Mouse (Mus musculus) liver (tissue): Measurements from ENCODE around the gene Rock2.

Experiments
- DNase-seq: peaks from one replicate; pipeline ENCODE4 v3.0.0-alpha.2; 2020; ENCODE audit warnings: mixed read lengths

The Rock2 gene

GRCm38 (mm10) chr12:16872926-16873464, 21.7 kb upstream of the Rock2 start:
- no peak for DNase-seq

- DNase-seq, result no peak
These were observed 21.1 kb upstream of the Rock2 start for GRCm38 (mm10) chr12:16873549-16873948.

- no peak for DNase-seq
These were observed 20.6 kb upstream of the Rock2 start for GRCm38 (mm10) chr12:16874086-16874485.

- no peak for DNase-seq
These were observed 19.4 kb upstream of the Rock2 start for GRCm38 (mm10) chr12:16875269-16875668.

GRCm38 (mm10) chr12:16875678-16876077, 19.0 kb upstream of the Rock2 start:
- DNase-seq, result no peak

DNA sequence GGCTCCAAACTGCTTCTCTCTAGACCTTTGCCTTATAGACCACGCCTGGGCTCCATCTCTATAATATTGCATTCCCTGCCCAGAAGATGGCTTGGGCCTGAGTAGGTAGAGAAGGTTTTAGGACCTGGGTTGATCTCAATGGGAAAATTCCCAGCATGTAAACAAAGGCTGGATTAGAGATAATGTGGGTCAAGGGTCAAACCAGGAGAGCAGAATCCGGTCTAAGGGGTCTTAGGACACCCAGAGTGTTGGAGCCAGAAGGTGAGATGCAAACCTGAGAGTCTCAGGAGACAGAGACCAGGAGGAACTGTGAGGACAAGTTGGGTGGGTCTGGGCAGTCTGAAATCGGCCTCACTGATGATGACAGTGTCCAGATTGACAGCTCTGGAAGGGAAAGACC, 18.0 kb upstream of the Rock2 start:
- no peak for DNase-seq

DNA sequence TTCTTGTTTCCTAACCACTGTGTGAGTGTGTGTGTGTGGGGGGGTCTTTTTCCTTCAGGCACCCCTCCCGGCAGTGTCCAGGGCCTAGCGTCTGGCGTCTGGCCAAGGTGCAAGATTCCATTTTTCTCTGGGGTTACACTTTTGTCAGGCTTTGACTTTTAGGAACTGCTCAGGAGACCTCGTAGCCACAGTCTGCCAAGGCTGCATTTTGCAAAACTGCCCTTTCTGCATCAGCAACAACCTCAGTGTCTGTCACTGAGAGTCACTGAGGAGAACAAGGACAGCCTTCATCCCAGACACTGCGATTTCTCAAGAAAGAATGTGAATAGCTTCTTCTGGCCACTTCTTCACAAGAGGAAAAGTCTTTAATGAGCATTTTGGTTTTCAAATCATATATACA, 17.6 kb upstream of the Rock2 start:
- DNase-seq, result no peak

DNA sequence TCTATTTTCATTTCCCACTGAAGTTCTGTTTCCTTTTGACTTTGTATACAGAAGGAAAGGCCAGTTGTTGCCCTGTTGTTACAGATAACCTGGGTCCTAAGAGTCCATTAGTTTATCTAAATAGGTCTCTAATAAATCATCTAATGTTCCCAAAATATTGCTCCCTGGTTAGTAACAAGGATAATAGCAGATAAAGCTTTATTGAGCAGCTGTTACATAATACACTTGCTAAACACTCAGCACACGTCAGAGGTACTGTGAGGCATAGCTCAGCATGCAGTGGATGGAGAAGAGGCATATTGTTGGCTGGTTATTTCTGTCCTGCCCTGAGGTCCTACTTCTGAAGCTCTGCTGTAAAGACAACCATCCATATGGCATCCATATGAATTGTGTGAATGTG, 17.0 kb upstream of the Rock2 start:
- no peak for DNase-seq

- no peak for DNase-seq
These were observed 15.3 kb upstream of the Rock2 start for GRCm38 (mm10) chr12:16879369-16879768.

DNA sequence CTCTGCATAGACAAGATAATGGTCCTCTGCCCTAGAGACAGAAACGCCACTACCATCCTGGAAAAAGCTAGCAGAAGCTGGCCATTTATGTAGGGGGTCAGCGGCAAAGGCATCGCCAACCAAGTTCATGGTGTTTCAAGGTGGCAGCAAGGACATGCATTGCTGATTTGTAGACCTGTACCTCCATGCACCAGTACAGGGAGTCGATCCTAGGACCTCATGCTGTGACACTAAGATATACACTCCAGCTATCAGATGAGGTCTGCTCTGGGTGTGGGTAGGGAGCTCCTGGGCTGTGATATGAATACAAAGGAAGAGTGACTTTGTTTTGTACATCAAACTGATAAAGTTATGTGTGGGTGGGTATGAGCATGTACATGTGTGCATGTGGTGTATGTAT, 14.6 kb upstream of the Rock2 start:
- no peak for DNase-seq

GRCm38 (mm10) chr12:16882442-16882841, 12.3 kb upstream of the Rock2 start:
- DNase-seq, result no peak

GRCm38 (mm10) chr12:16883111-16883510, 11.6 kb upstream of the Rock2 start:
- DNase-seq, result no peak

GRCm38 (mm10) chr12:16884534-16884933, 10.2 kb upstream of the Rock2 start:
- DNase-seq, result no peak

DNA sequence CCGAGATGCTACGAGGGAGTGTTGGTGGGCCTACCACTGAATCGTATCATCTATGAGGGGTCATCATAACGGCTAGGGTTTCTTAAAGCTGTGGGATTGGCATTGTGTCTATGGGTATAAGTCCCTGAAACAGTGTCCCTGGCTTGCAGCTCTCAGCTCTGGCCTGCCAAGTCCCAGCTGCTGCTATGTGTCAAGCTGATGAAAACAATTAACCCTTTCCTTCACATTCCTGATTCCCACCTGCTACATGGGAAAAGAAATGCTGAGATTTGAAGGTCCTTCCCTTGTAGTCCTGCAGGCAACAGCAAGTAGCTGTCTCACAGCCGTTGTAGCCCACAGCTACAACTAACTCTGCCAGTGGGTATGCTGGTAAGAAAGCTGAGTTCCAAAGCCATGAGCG, 8.3 kb upstream of the Rock2 start:
- DNase-seq, result no peak

GRCm38 (mm10) chr12:16893039-16893438, 1.7 kb upstream of the Rock2 start:
- DNase-seq, result no peak

GRCm38 (mm10) chr12:16893656-16894395, 869 bp upstream of the Rock2 start:
- no peak for DNase-seq

GRCm38 (mm10) chr12:16895221-16895928, 680 bp downstream of the Rock2 start:
- DNase-seq, result peak; percentile 72

DNA sequence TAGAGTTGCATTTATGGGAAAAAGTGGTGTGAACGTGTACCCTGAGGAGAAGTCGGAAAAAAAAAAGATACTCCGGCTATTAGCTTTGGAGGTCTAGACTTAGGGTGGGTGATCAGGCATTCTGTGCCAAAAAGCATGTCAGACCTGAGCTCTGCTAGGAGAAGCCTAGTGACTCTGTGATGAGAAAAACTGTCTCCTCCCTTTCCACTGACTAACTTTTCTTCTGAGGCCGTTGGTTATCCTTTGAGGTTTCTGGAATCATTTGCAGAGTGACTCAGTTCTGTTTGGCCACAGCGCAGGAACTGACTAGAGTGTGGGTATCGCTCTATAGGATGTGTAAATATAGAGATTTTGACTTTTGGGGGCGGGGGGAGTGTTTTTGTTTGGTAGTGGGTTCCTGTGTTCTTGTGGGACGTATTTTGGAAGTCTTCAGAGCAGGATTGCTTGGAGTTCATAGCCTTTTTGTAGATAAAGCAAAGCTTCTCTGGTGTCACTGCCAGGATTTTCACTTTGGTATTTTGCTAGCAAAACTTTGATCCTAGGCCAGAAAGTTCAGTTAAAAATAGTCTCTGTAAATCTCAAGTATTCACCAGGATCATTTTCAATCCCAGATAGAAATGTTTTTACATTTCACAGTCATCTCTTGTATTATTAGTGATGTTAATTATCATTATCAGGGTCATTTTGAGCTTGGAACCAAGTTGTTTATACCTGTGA, 1.5 kb downstream of the Rock2 start:
- no peak for DNase-seq

- no peak for DNase-seq
These were observed 2.5 kb downstream of the Rock2 start for GRCm38 (mm10) chr12:16897225-16897624.

- no peak for DNase-seq
These were observed 3.5 kb downstream of the Rock2 start for GRCm38 (mm10) chr12:16898221-16898620.

GRCm38 (mm10) chr12:16898790-16899189, 4.1 kb downstream of the Rock2 start:
- no peak for DNase-seq

GRCm38 (mm10) chr12:16900625-16901222, 6.0 kb downstream of the Rock2 start:
- no peak for DNase-seq
